Mouse (Mus musculus) WW6 (cell line): ENCODE data around the gene 2810459M11Rik.

Experiments used
- DNase-seq: peaks from one replicate; pipeline ENCODE4 v3.0.0-alpha.2; 2013; ENCODE audit warnings: low read depth, low spot score

The 2810459M11Rik gene

GRCm38 (mm10) chr1:86053198-86053921, 7.7 kb downstream of the 2810459M11Rik start:
- no peak for DNase-seq

GRCm38 (mm10) chr1:86054943-86055342, 9.3 kb downstream of the 2810459M11Rik start:
- no peak for DNase-seq

GRCm38 (mm10) chr1:86056284-86056683, 10.6 kb downstream of the 2810459M11Rik start:
- DNase-seq, result no peak

- peak; percentile 83 for DNase-seq
Measured at GRCm38 (mm10) chr1:86058856-86059769, 13.4 kb downstream of the 2810459M11Rik start.

- DNase-seq, result no peak
Measured at GRCm38 (mm10) chr1:86062523-86062922, 16.9 kb downstream of the 2810459M11Rik start.

GRCm38 (mm10) chr1:86064271-86064991, 18.8 kb downstream of the 2810459M11Rik start, which contains the start of gene Psmd1:
TSS of gene Psmd1 (plus strand) at chr1:86064387.
- DNase-seq, result peak; percentile 83

GRCm38 (mm10) chr1:86076565-86076964, 30.9 kb downstream of the 2810459M11Rik start:
- DNase-seq, result no peak

- DNase-seq, result no peak
Measured at GRCm38 (mm10) chr1:86094413-86094812, 48.8 kb downstream of the 2810459M11Rik start.

- DNase-seq, result no peak
Measured at GRCm38 (mm10) chr1:86105054-86105453, 59.4 kb downstream of the 2810459M11Rik start.
